Mouse (Mus musculus): ENCODE results near the gene Thbs1.
"Not testable (repeated sequence)": the region's sequence is repeated elsewhere in the genome, so short reads cannot be mapped to it uniquely, and the experiment has no call there.

DNA sequence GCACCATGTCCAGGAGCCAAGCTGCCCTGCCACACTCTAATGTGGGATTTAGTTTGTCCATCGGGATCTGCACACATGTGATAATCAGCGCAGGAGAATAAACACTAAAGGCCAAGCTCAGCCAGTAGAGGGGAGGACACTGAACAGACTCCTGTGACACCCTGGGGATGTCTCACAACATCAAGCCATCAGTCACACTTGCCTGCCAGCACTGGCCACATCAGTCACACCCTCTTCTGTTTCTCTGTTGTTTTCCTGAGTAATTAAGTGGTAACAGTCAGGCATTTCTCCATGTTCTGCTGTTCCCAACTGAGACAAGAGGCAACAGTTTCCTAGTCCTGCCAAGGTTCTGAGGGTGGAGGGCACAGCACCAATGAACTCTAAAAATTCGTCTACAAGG, 36.1 kb downstream of the Thbs1 start:
- TF ChIP-seq CTCF, POLR2A (IDR thresholded peaks at IDR 0.05; ENCODE audit: extremely low read depth, insufficient read depth, low read length): not testable (repeated sequence)
